Mouse (Mus musculus) 3T3-L1 (cell line): ENCODE measurements around the gene 1700109H08Rik.
"Not testable (repeated sequence)": the region's sequence is repeated elsewhere in the genome, so short reads cannot be mapped to it uniquely, and the experiment has no call there.

Experiments used
- DNase-seq: peaks from one replicate; pipeline ENCODE4 v3.0.0-alpha.2; 2015; ENCODE audit warnings: low read depth, low spot score

Gene 1700109H08Rik

DNA sequence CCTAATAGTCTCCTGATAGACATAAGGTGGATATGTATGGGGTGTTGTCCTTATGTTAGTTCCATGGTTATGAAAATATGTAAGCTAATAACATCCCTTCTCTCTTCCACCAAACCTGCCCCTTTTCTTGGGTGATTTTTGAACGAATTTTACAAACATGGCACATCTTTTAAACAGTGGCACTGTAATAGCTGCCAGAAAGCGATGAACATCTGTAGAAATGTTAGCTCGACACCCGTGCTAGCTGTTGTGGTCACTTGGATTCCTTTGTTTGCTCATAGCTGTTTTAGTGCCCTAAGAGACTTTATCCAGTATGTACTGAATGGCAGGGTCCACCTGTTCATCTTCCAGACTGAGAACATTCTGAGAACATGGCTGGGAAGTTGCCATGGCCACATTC is at the start of gene 1700109H08Rik:
Gene 1700109H08Rik, plus strand, starts transcription at position 301 of the 400 bp plus-strand sequence.
- no peak for DNase-seq

GRCm38 (mm10) chr5:3521741-3522140 is 49.6 kb upstream of the 1700109H08Rik start:
- no peak for DNase-seq

DNA sequence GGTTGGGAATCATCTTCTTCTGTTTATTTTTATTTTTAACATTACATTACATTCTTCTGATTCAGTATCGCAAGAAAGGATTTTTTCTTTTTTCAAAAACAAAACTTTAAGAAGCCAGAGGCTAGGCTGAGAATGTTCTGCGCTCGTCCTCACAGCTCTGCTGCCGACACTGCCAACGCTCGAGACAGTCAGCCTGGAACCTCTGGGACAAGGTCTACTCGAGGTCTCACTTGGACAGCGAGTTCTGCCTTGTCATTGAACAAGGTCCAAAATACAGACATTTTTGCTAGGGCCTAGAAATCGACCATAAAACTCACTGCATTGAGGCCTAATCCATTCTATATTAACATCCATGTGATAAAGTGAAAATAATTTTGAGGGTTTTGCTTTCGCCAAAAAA is 48.5 kb upstream of the 1700109H08Rik start:
- no peak for DNase-seq

DNA sequence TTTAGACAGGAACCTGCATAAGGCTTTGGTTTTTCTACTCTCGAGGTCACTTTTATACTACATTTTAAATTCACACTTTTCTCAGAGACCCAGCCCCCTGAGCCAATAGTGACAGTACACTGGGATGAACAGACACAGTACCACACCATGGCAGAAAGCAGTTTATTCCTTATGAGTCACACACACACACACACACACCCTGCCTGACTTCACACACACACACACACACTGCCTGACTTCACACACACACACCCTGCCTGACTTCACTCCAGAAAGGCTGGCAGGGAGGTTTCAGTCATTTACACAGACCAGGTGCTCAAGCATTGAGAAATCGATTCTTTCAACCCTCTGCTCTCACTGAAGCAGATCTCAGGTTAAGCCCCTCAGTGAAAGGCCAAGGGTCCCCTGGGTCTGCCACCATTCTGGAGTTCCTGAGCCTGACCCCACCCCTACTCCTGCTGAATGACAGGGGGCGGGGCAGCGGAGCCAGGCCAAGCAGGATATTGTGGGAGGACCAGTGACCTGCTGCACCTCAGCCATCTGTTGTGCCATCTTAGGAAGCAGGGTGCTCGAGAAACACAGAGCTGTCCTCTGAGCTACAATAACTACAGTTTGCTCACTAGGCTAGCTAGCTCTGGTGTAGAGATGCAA is 44.2 kb upstream of the 1700109H08Rik start:
- no peak for DNase-seq

GRCm38 (mm10) chr5:3529585-3530189 is 41.7 kb upstream of the 1700109H08Rik start:
- DNase-seq, result no peak

DNA sequence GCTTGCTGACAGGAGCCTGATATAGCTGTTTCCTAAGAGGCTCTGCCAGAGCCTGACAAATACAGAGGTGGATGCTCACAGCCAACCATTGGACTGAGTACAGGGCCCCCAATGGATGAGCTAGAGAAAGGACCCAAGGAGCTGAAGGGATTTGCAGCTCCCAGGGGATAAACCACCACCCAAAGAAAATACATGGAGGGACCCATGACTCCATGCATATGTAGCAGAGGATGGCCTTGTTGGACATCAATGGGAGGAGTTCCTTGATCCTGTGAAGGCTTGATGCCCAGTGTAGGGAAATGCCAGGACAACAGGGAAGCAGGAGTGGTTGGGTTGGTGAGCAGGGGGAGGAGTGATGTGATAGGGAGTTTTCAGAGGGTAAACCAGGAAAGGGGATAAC is 39.3 kb upstream of the 1700109H08Rik start:
- not testable (repeated sequence) for DNase-seq

DNA sequence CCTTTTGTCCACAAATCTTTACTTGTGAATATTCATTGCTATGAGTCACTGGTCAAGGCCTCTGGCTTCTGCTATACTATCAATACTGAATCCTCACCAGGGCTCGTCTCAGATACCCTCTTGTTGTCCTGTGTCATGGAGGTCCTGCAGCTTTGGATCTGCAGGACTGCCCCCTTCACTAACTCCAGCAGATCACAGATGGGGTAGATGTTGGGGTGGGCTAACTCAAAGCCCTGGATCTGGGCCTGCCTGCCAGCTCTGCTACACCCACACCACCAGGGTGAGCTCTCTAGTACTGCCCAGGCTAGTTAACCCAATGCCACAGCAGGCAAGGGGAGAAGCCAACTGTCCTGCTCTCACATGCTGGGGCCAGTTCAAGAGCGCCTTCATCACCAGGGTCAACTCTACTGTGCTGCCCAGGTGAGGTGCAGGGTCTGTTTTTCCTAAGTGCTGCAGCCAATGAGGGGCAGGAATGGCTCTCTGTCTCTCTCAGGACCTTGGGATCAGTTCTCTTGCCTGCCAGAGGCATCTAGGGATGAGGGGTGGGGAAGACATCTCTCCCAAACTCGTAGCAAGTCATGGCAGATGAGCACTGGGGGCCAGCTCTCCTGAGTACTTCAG is 34.7 kb upstream of the 1700109H08Rik start:
- DNase-seq, result no peak

DNA sequence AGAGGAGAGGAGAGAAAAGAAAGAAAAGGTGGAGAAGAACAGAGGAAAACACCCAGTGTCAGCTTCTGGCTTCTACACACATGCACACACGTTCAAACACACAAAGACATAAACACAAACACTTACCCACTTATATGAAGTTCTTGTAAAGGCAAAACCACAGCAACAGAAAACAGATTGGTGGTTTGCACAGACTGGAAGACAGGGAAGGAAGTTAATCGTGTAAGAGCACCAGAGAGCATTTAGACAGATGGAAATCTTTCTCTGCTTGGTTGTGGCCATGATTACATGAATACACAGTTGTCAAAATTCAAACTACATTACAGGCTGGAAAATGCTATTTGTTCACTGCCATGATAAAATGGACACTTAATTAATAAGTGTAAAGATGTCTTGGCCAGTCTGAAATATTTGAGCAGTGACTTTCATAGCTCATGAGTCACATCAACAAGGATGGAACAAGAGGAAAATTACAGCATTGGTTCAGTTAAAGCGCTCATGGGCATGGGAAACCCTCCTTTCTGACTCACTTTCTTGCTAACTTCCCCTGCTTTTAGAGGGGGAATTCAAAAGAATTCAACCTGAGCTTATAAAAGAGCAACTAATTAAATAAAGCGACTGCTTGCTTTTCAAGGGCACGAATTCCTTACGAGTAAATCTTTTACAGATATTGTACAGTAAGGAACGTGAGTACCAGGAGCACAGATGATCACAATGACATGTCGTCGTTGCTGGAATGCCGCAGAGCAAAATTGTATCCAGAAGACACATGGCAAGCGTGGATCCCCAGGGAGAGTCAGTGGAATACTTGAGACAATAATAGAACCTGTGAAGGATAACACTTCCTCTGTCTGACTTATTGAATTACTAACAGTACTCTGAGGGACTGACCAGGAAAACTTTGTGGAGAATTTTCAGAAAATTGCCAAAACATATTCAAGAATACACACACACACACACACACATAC is 32.6 kb upstream of the 1700109H08Rik start:
- DNase-seq, result peak; percentile 86

GRCm38 (mm10) chr5:3541871-3542270 is 29.5 kb upstream of the 1700109H08Rik start:
- no peak for DNase-seq

GRCm38 (mm10) chr5:3543629-3544479 is 27.5 kb upstream of the 1700109H08Rik start, which contains the start of gene Fam133b:
Gene Fam133b, plus strand, starts transcription at chr5:3543833.
- peak; percentile 93 for DNase-seq

DNA sequence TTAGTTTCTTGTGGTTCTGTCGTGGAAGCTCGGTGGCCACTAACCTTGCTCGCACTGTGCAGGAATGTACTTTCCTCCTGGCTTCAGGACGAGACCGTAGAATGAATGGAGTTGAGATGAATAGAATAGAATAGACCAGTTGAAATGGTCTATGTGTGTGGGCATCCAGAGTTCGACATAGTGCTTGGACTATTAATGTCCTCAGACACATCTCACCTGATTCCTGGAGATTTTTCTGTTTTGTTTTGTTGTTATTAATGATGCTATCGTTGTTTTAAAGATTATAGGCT is 26.9 kb upstream of the 1700109H08Rik start:
- DNase-seq, result peak; percentile 31

- DNase-seq, result no peak
Measured at GRCm38 (mm10) chr5:3546226-3546625, 25.1 kb upstream of the 1700109H08Rik start.

- no peak for DNase-seq
Measured at GRCm38 (mm10) chr5:3551481-3551880, 19.9 kb upstream of the 1700109H08Rik start.

GRCm38 (mm10) chr5:3554198-3554597 is 17.2 kb upstream of the 1700109H08Rik start:
- DNase-seq, result peak; percentile 28

DNA sequence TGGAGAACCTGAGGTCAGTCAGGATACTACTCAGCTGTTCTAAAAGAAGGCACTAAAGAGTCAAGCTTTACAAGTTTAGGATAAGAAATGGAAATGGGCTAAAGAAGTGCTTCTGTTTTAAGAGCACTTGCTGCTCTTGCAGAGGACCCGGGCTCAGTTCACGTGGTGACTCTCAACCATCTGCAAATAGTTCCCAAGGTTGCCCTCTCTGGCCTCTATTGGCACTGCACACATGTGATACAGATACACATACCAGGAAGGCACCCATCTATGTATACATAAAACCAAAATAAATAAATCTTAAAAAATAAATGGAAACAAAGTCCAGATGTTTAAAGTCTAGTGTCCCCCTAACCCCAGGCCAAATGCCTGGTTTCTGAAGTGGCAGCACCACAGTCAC is 3.5 kb downstream of the 1700109H08Rik start:
- DNase-seq, result peak; percentile 22

DNA sequence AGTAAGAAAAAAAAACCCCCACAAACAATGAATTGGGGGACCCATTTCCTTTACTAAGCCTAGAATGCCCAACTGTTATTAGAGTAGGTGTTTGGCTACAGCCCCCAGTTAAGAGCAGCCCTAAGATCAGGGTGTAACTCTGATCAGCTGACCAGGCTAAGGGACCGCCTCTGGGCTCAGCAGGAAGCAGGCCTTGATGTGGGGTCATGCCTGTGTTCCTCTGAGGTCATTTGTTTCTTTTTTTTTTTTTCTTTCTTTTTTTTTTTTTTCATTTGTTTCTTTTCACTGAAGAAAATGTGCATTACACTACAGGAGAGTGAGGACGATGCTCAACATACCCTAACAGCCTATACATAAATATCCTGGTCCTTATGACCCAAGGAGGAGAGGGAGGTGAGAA is 6.6 kb downstream of the 1700109H08Rik start:
- no peak for DNase-seq

GRCm38 (mm10) chr5:3579066-3579465 is 7.7 kb downstream of the 1700109H08Rik start:
- no peak for DNase-seq

DNA sequence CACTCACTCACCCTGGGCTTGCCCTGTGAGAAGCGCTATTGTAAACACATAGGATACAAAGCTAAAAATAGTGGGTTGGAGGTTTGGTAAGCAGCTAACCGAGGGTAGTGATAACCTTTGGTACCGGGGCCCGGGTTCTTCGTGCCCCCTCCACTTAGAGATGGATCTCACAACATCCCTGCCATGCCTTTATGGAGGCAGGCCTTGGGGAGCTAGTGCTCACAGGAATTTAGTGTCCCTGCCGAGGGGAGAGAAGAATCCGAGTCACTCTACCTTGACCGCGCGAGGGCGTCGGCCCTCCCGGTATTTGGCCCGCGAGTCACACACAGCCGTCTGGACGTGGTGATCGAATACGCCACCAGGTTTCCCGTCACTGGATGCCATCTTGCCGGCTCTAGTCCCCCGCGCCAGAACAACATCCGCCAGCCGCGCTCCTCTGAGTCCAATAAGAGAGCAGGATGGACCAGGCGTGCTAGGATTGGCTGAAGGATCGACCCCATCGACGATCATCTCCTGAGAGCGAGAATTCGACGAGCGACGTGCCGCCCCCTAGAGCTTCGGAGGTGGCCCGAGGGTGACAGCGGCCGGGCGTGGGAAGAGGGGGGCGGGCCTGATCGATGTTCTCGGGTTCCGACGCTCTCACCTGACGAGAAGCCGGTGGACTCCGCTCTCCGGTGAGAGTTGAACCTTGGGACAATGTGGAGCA is 24.5 kb downstream of the 1700109H08Rik start, which contains the start of gene Pex1:
Gene Pex1, plus strand, starts transcription at position 374 of the 706 bp plus-strand sequence.
- peak; percentile 98 for DNase-seq

DNA sequence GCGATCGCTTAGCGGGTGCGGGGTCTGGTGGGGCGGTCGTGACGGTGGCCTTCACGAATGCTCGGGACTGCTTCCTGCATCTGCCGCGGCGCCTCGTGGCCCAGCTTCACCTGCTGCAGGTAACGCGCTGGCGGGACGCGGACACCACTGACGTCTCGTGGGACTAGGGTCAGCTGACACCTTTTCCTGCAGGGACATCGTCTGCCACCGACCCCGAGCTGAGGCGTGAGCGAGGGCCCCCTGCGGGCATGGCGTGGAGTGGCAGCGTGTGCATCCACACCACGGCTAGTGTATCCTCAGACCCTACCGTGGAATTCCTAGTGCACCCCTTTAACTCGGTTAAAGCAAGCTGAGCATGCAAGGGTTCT is 25.0 kb downstream of the 1700109H08Rik start, which contains the start of gene Rbm48:
Gene Rbm48, minus strand, starts transcription at position 187 of the 368 bp plus-strand sequence.
- DNase-seq, result peak; percentile 75

DNA sequence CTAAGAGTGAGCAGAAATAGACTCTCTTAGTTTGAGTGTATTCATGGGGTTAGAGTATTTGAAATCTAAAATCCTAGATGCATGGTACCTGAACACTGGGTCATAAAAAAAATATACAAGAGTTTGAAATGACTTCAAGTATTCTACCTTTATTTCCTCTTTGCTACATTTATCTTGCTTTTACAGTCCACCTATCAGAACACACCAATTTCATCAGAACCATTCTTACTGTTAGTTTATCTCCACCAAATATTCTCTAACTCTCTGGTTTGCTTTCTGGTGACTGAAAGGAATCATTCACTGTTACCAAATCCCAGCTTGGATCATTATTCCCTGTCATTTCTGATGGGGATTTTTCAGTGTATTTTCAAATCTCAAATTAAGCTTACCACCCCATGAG is 25.8 kb downstream of the 1700109H08Rik start:
- no peak for DNase-seq
